In the genomic region with DNA sequence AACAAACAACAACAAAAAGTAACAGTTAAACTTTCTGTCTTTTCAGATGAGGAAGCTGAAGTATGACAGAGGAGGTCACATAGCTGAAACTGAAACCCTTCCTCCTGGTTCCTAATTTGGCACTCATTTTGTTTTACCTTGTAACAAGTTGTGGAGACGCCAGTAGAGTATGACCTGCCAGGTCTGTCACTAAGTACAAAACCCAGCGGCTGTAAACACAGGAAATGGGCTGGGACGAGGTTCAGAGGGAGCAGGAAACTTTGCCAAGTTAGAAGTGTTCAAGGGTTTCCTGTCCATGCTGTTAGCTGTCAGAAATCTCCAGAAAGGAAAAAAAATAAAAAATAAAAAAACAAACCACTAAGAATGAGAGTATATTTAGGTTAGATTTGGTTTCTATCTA, we compare ENCODE assay signal across 8 mouse cellular contexts.
DNase-seq lines count a peak whose midpoint lies in the region; ATAC-seq and TF ChIP-seq lines count a peak whose summit lies in the region.

No protein-coding gene starts in this region.

- H3K4me3 ChIP-seq in stomach, embryonic 14.5 days (ENCODE audit: low read depth, low read length) = no peak overlapping the region
- no peak overlapping the region for H3K4me3 ChIP-seq in stomach, postnatal 0 days (ENCODE audit: low read depth, low read length)
- no peak overlapping the region for H3K4me3 ChIP-seq in heart, embryonic 15.5 days
- no peak overlapping the region for H3K4me3 ChIP-seq in liver, embryonic 14.5 days (ENCODE audit: insufficient read depth in 1 of 2, low read depth in 2 of 2, low read length in 2 of 2)
- no peak overlapping the region for H3K4me3 ChIP-seq in hindbrain, embryonic 10.5 days

- ATAC-seq in stomach, embryonic 14.5 days (ENCODE audit: insufficient number of reproducible peaks, insufficient read depth, low FRiP score, low read depth) = peak; percentile 14; the same call in 1 of the 2 replicates
- ATAC-seq in stomach, postnatal 0 days (ENCODE audit: low FRiP score, low TSS enrichment) = no peak; the same call in 1 of the 2 replicates
- peak; percentile 83 for ATAC-seq in heart, embryonic 15.5 days (replicated peaks; ENCODE audit: insufficient number of reproducible peaks, insufficient read depth, low FRiP score, low read depth)
- ATAC-seq in liver, embryonic 14.5 days (ENCODE audit: insufficient read depth) = no peak

- H3K9ac ChIP-seq in stomach, embryonic 14.5 days (replicated peaks; ENCODE audit: low read depth, low read length) = no peak overlapping the region
- no peak overlapping the region for H3K9ac ChIP-seq in stomach, postnatal 0 days (ENCODE audit: low read length)
- no peak overlapping the region for H3K9ac ChIP-seq in heart, embryonic 15.5 days
- no peak overlapping the region for H3K9ac ChIP-seq in liver, embryonic 14.5 days (replicated peaks)

- no peaks in the 10 kb centered on the region for H3K36me3 ChIP-seq in stomach, embryonic 14.5 days (ENCODE audit: control insufficient read depth, insufficient read depth, low read length)
- no peaks in the 10 kb centered on the region for H3K36me3 ChIP-seq in stomach, postnatal 0 days (ENCODE audit: control insufficient read depth, insufficient read depth, low read length)
- no peaks in the 10 kb centered on the region for H3K36me3 ChIP-seq in heart, embryonic 15.5 days
- no peaks in the 10 kb centered on the region for H3K36me3 ChIP-seq in liver, embryonic 14.5 days (replicated peaks; ENCODE audit: control insufficient read depth, insufficient read depth, low read depth)
- H3K36me3 ChIP-seq in hindbrain, embryonic 10.5 days = no peaks in the 10 kb centered on the region

- TF ChIP-seq EP300 in stomach, postnatal 0 days (optimal IDR thresholded peaks at IDR 0.05) = no peak
- no peak for TF ChIP-seq EP300 in liver, embryonic 14.5 days (IDR thresholded peaks at IDR 0.05; ENCODE audit: low read depth)

- DNase-seq in stomach, postnatal 0 days (ENCODE audit: low spot score) = no peak
- DNase-seq in liver, embryonic 14.5 days (ENCODE audit: low read depth in 3 of 3, low spot score in 3 of 3) = peak in 2 of 3 experiments; percentile 12
- DNase-seq in spleen, postnatal 36 days (ENCODE audit: low spot score in 2 of 2) = peak; percentile 68 to 74
- DNase-seq in hindbrain, embryonic 10.5 days (ENCODE audit: low spot score) = no peak
- DNase-seq in Muller cell, postnatal 12 days (ENCODE audit: inconsistent ontology term) = no peak
- no peak for DNase-seq in left cerebral cortex, adult 18-20 months (ENCODE audit: low spot score in 2 of 2)

- TF ChIP-seq CTCF in stomach, postnatal 0 days (IDR thresholded peaks at IDR 0.05; ENCODE audit: low read depth) = no peak
- no peak for TF ChIP-seq CTCF in liver, embryonic 14.5 days (IDR thresholded peaks at IDR 0.05; ENCODE audit: low read depth)

- WGBS in stomach, embryonic 14.5 days = 16% methylated on average over 3 of the region's 3 CpGs
- WGBS in stomach, postnatal 0 days = 16% methylated on average over 3 of the region's 3 CpGs
- WGBS in heart, embryonic 15.5 days = 16% methylated on average over 3 of the region's 3 CpGs
- 11% methylated on average over 3 of the region's 3 CpGs for WGBS in liver, embryonic 14.5 days (ENCODE audit: insufficient replicate concordance)
- 73% methylated on average over 3 of the region's 3 CpGs for WGBS in hindbrain, embryonic 10.5 days

- no peaks in the 10 kb centered on the region for H3K27me3 ChIP-seq in stomach, embryonic 14.5 days (ENCODE audit: control insufficient read depth, insufficient read depth, low read length)
- no peaks in the 10 kb centered on the region for H3K27me3 ChIP-seq in stomach, postnatal 0 days (ENCODE audit: control insufficient read depth, insufficient read depth, low read length)
- no peaks in the 10 kb centered on the region for H3K27me3 ChIP-seq in heart, embryonic 15.5 days
- H3K27me3 ChIP-seq in liver, embryonic 14.5 days (ENCODE audit: control insufficient read depth, insufficient read depth, low read length) = no peaks in the 10 kb centered on the region
- H3K27me3 ChIP-seq in hindbrain, embryonic 10.5 days (ENCODE audit: insufficient read depth, poor library complexity, severe bottlenecking) = no peaks in the 10 kb centered on the region

- no peaks in the 10 kb centered on the region for H3K4me1 ChIP-seq in stomach, embryonic 14.5 days (ENCODE audit: control insufficient read depth, insufficient read depth, low read length)
- H3K4me1 ChIP-seq in stomach, postnatal 0 days (replicated peaks; ENCODE audit: control insufficient read depth, insufficient read depth) = no peaks in the 10 kb centered on the region
- peaks cover 15% of the 10 kb centered on the region for H3K4me1 ChIP-seq in heart, embryonic 15.5 days (replicated peaks)
- peaks cover 0 to 7% of the 10 kb centered on the region in 2 experiments; a peak in 1 of 4 replicates for H3K4me1 ChIP-seq in liver, embryonic 14.5 days (replicated peaks; ENCODE audit: control insufficient read depth in 2 of 2, insufficient read depth in 2 of 2, low read length in 1 of 2)
- H3K4me1 ChIP-seq in hindbrain, embryonic 10.5 days (replicated peaks) = no peaks in the 10 kb centered on the region

- no peak overlapping the region for H3K4me2 ChIP-seq in stomach, embryonic 14.5 days (replicated peaks; ENCODE audit: low read depth, low read length)
- no peak overlapping the region for H3K4me2 ChIP-seq in stomach, postnatal 0 days (replicated peaks; ENCODE audit: low read depth)
- no peak overlapping the region for H3K4me2 ChIP-seq in heart, embryonic 15.5 days
- no peak overlapping the region for H3K4me2 ChIP-seq in liver, embryonic 14.5 days (ENCODE audit: low read depth)

- H3K9me3 ChIP-seq in stomach, embryonic 14.5 days (ENCODE audit: control insufficient read depth, low read depth, low read length) = no peaks in the 10 kb centered on the region
- H3K9me3 ChIP-seq in stomach, postnatal 0 days (ENCODE audit: control insufficient read depth, low read length) = no peaks in the 10 kb centered on the region
- H3K9me3 ChIP-seq in heart, embryonic 15.5 days (replicated peaks) = no peaks in the 10 kb centered on the region
- no peaks in the 10 kb centered on the region for H3K9me3 ChIP-seq in liver, embryonic 14.5 days (ENCODE audit: control insufficient read depth, low read length)
- H3K9me3 ChIP-seq in hindbrain, embryonic 10.5 days = no peaks in the 10 kb centered on the region

- no peak overlapping the region for H3K27ac ChIP-seq in stomach, embryonic 14.5 days (ENCODE audit: low read length)
- H3K27ac ChIP-seq in stomach, postnatal 0 days (replicated peaks) = no peak overlapping the region
- H3K27ac ChIP-seq in heart, embryonic 15.5 days = peak overlapping the region; percentile 49
- H3K27ac ChIP-seq in liver, embryonic 14.5 days = no peak overlapping the region
- no peak overlapping the region for H3K27ac ChIP-seq in hindbrain, embryonic 10.5 days

Comparison
In these comparisons a context has a peak if more than half of its experiments do, and no peak if none do; other contexts are left out.
1. ATAC-seq: peak in stomach, embryonic 14.5 days (single experiment) and heart, embryonic 15.5 days (single experiment); none in stomach, postnatal 0 days (single experiment) and liver, embryonic 14.5 days (single experiment).
2. DNase-seq: peak in liver, embryonic 14.5 days (2 of 3) and spleen, postnatal 36 days (2 of 2); none in stomach, postnatal 0 days (single experiment), hindbrain, embryonic 10.5 days (single experiment), Muller cell, postnatal 12 days (single experiment) and left cerebral cortex, adult 18-20 months (0 of 2).